Mouse (Mus musculus) myocyte (in vitro differentiated cells): ENCODE data around the gene Ppp1r35.

Source experiments
- E2F4 ChIP-seq: IDR thresholded peaks from one replicate; pipeline ENCODE4 v1.6.1; 2011; ENCODE audit warnings: mild to moderate bottlenecking, control low read depth, moderate library complexity; ENCODE audit not compliant: insufficient read depth
- MAX ChIP-seq: IDR thresholded peaks from one replicate; pipeline ENCODE4 v1.6.1; 2011; ENCODE audit warnings: low read depth, mild to moderate bottlenecking, control low read depth
- MYOG ChIP-seq, 3 experiments: IDR thresholded peaks; one replicate each; pipeline ENCODE4 v1.6.1; 2011; ENCODE audit warnings: control low read depth in 2 of 3, low read depth in 2 of 3, mild to moderate bottlenecking in 2 of 3; ENCODE audit not compliant: insufficient read length in 2 of 3, control insufficient read depth in 1 of 3, insufficient read depth in 1 of 3
- POLR2A ChIP-seq: IDR thresholded peaks from one replicate; pipeline ENCODE4 v1.6.1; 2011; ENCODE audit warnings: low read depth, mild to moderate bottlenecking, control low read depth, moderate library complexity; ENCODE audit not compliant: insufficient read length
- USF1 ChIP-seq: IDR thresholded peaks from one replicate; pipeline ENCODE4 v1.6.1; 2011; ENCODE audit warnings: low read depth, mild to moderate bottlenecking, control low read depth, moderate library complexity

- TF ChIP-seq E2F4 (no peak), POLR2A (peak; percentile 43), MYOG (IDR thresholded peaks at IDR 0.05; ENCODE audit: control insufficient read depth in 1 of 3, insufficient read depth in 1 of 3, insufficient read length in 2 of 3, low read depth in 2 of 3) (no peak), USF1 (no peak), MAX (no peak)
Measured at GRCm38 (mm10) chr5:137785164-137786031, 6.7 kb downstream of the Ppp1r35 start.
